Mouse (Mus musculus): Measurements from ENCODE around the gene Mad1l1. TPM values are rescaled to one million over a fixed set of nuclear protein-coding genes. Genes with fewer than 3 reads are reported as not detected.

Mad1l1 gene
- polyA plus RNA-seq, 1 experiment from 2014 or later, result 24.8 TPM

DNA sequence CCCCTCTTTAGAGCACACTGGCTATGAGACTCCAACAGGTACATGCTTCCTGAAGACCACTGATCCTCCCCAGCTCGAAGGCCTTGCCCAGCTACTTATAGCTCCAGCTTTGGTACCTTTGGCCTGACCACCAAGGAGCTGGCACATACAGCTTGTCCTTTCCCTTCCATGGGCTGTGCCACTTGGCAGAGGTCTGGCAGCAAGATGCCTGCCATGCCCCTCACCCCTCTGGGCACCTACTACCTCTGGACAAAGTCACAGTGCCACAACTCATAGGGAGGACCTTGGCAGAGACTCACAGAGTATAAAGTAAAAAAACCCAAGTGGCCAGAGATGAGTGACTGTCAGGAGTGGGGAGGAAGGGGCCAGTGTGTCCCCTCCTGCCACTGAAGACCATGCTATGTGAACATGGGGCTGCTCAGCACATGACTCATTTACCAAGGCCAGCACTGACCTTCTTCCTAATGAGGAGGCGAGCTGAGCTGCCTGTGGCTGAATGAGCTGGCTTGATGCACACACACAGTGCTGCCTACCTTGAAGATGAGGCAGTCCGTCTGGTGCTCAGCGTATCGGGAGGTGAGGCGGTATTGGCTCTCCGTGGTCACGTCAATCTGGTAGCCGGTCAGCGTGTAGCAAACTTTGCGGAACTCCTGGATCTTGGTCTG is 255.9 kb downstream of the Mad1l1 start:
- no peaks in the 10 kb centered on the region for H3K27me3 ChIP-seq
- H3K9ac ChIP-seq, result no peak overlapping the region
- no peak overlapping the region for H3K27ac ChIP-seq
- no peaks in the 10 kb centered on the region for H3K4me1 ChIP-seq (replicated peaks)
- no peak overlapping the region for H3K4me3 ChIP-seq (replicated peaks)
- ATAC-seq (ENCODE audit: low read depth), result no peak
- WGBS (ENCODE audit: insufficient replicate concordance), result 92% methylated on average over 11 of the region's 11 CpGs
- no peak overlapping the region for H3K4me2 ChIP-seq
- no peak for DNase-seq
- no peaks in the 10 kb centered on the region for H3K9me3 ChIP-seq (replicated peaks)
- H3K36me3 ChIP-seq, result peaks cover 25% of the 10 kb centered on the region

DNA sequence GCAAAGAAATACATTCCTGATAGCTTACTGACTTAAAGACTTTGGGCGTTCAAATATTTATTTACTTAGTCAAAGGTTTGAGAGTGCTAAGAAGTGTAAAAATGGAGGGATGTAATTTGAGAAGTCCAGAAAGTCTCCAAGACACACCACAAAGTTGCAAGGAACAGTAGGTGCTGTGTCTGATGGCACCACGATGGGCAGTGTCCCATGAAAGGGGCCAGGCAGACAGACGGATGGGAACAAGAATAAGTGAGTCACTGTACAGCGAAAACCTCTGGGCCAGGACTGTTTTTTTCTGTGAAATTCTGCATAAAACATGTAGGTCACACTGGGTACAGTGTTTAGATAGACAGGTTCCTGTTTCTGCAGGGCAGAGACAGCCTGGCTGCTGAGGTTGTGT is 256.8 kb downstream of the Mad1l1 start:
- H3K27ac ChIP-seq, result no peak overlapping the region
- 76% methylated on average over 4 of the region's 4 CpGs for WGBS (ENCODE audit: insufficient replicate concordance)
- DNase-seq, result no peak
- H3K4me3 ChIP-seq (replicated peaks), result no peak overlapping the region
- no peaks in the 10 kb centered on the region for H3K27me3 ChIP-seq
- H3K4me1 ChIP-seq (replicated peaks), result no peaks in the 10 kb centered on the region
- H3K36me3 ChIP-seq, result peaks cover 25% of the 10 kb centered on the region
- ATAC-seq (ENCODE audit: low read depth), result no peak
- no peak overlapping the region for H3K4me2 ChIP-seq
- no peaks in the 10 kb centered on the region for H3K9me3 ChIP-seq (replicated peaks)
- H3K9ac ChIP-seq, result no peak overlapping the region

DNA sequence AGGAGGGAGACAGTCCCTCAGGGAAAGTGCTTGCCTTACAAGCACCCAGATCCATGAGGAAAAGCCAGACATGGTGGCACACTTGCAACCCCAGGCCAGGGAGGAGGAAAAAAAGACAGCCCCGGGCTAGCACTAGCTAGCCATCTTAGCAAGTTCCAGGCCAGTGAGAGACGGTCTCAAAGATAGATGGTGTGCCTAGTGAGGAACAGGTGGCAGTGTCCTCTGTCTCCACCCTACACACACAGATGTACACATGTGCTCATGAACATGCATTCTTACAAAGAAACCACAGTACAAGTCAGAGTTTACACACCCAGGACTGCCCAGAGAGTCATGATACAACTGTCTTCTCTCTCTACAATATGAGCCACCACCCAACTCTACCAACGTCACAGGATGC is 258.5 kb downstream of the Mad1l1 start:
- Histone ChIP-seq H3K9ac (no peak overlapping the region), H3K27ac (no peak overlapping the region), H3K36me3 (peaks cover 25% of the 10 kb centered on the region), H3K9me3 (replicated peaks) (no peaks in the 10 kb centered on the region), H3K4me3 (replicated peaks) (no peak overlapping the region), H3K4me1 (replicated peaks) (no peaks in the 10 kb centered on the region), H3K4me2 (no peak overlapping the region), H3K27me3 (no peaks in the 10 kb centered on the region)
- DNase-seq, result no peak
- ATAC-seq (ENCODE audit: low read depth), result no peak
- WGBS (ENCODE audit: insufficient replicate concordance), result 77% methylated on average over 3 of the region's 3 CpGs

DNA sequence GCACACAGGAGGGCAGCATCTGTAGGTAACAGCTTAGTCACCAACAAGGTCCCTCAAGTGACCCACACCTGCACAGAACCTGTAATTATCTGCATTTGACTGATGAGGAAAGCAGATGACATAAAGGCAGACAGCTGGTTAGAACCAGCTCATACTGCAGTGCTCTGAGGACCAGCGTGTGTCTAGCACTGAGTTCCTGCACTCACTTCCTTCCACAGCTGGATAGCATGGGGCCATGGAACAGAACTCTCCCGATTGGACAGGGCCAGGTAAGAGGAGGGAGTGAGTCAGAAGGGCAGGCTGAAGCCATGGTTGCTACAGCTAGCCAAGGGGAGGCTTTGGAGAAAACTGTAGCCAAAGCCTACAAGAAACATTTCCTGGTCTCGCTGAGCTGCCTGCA is 259.0 kb downstream of the Mad1l1 start:
- DNase-seq (no peak), ATAC-seq (ENCODE audit: low read depth) (no peak)
- no peaks in the 10 kb centered on the region for H3K9me3 ChIP-seq (replicated peaks)
- H3K9ac ChIP-seq, result no peak overlapping the region
- no peak overlapping the region for H3K4me3 ChIP-seq (replicated peaks)
- no peaks in the 10 kb centered on the region for H3K27me3 ChIP-seq
- no peak overlapping the region for H3K4me2 ChIP-seq
- no peak overlapping the region for H3K27ac ChIP-seq
- H3K36me3 ChIP-seq, result peaks cover 25% of the 10 kb centered on the region
- WGBS (ENCODE audit: insufficient replicate concordance), result 63% methylated on average over 3 of the region's 3 CpGs
- H3K4me1 ChIP-seq (replicated peaks), result no peaks in the 10 kb centered on the region

DNA sequence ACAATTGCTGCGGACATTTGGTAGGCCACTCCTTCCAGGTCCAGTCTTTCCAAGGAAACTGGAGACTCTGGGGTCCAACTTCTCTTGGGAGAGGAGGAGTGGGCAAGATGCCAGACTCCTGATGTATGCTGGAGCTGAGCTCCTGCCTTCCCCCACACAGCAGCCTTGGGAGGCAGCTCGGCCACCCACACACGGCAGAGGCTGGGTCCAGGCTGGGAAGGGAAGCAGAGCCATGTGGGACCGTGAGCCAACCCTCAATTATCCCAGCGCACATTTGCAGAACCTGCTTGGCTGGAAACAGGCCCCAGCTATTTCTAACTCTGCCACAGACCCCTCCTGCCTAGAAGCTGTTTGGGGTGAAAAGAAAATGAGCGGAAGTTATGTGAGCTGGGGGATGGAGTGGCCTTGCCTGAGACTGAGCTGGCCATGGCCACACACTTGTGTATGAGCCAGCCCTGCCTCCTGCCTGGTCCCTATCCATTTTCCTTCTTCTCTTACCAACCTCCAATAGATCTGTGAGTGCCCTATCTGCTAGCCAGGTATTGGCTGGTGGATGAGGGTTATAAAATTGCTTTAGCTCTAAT is 260.0 kb downstream of the Mad1l1 start:
- Histone ChIP-seq H3K4me1 (replicated peaks) (no peaks in the 10 kb centered on the region), H3K4me2 (no peak overlapping the region), H3K9me3 (replicated peaks) (no peaks in the 10 kb centered on the region), H3K27ac (no peak overlapping the region), H3K9ac (no peak overlapping the region), H3K36me3 (peaks cover 25% of the 10 kb centered on the region), H3K4me3 (replicated peaks) (no peak overlapping the region), H3K27me3 (no peaks in the 10 kb centered on the region)
- DNase-seq (no peak), ATAC-seq (ENCODE audit: low read depth) (no peak)
- WGBS (ENCODE audit: insufficient replicate concordance), result 80% methylated on average over 6 of the region's 6 CpGs

DNA sequence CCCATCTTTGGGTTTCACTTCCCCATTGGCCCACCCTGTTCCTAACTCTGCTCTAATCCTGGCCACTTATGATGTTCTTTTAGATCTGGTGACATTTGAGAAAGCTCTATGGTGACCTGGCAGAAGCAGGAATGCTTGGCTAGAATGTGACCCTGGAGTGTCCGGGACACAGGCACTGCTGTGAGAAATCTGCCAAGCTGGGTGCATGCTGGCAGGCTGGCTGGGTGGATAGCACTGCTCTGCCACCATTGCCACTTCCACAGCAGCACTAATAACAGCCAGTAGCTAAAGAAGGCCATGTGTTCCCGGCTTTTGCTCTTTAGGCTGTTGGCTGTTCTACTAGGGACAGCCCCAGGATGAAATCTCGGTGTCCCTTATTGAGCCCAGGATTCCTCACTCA is 265.1 kb downstream of the Mad1l1 start:
- Histone ChIP-seq H3K27ac (no peak overlapping the region), H3K4me1 (replicated peaks) (no peaks in the 10 kb centered on the region), H3K9me3 (replicated peaks) (no peaks in the 10 kb centered on the region), H3K4me3 (replicated peaks) (no peak overlapping the region), H3K27me3 (no peaks in the 10 kb centered on the region), H3K4me2 (no peak overlapping the region), H3K36me3 (0 out of 2 replicates have a peak, but pooled peaks cover 4% of the 10 kb centered on the region), H3K9ac (no peak overlapping the region)
- WGBS (ENCODE audit: insufficient replicate concordance), result 80% methylated on average over 3 of the region's 3 CpGs
- no peak for DNase-seq
- no peak for ATAC-seq (ENCODE audit: low read depth)

DNA sequence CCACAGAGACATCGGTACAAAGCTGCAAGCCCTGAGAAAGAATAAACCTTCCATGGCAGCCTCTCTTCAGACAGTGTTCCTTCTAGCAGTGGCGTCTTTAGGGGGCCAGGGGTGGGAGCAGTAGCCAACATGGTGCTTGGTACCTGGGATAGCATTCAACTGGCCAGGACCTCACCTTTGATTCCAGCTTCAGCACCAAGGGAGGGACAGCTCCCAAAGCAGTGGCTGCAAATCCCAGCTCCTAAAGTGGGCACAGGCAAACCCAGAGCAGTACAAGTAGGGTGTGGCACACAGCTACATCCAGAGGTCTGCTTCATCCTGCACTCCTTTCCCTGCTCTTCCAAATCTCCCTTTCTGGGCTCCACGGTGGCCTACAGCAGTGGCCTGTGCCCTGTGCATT is 265.9 kb downstream of the Mad1l1 start:
- WGBS (ENCODE audit: insufficient replicate concordance), result 79% methylated on average over 3 of the region's 3 CpGs
- Histone ChIP-seq H3K4me1 (replicated peaks) (no peaks in the 10 kb centered on the region), H3K36me3 (peaks cover 5% of the 10 kb centered on the region; the same call in 1 of the 2 replicates), H3K4me2 (no peak overlapping the region), H3K27ac (no peak overlapping the region), H3K9ac (no peak overlapping the region), H3K4me3 (replicated peaks) (no peak overlapping the region), H3K27me3 (no peaks in the 10 kb centered on the region), H3K9me3 (replicated peaks) (no peaks in the 10 kb centered on the region)
- DNase-seq, result no peak
- no peak for ATAC-seq (ENCODE audit: low read depth)

DNA sequence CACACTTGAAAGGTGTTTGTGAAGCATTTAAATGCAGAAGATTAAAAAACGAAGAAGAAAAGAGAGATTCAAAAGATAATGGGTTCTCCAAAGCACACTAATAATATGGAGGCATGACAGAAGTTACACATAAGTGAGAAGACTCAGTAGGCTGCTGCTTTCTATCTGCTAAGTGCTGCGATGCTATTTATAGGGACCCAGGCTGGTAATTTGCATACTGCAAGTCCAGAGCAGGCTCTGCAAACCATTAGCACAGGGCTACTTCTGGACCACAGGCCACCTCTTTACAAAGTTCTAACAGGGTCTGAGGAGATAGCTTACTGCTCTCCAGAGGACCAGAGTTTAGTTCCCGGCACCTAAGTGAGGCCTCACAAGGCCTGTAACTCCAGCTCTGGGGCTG is 267.7 kb downstream of the Mad1l1 start:
- no peak overlapping the region for H3K9ac ChIP-seq
- ATAC-seq (ENCODE audit: low read depth) (no peak), DNase-seq (no peak)
- H3K36me3 ChIP-seq, result peaks cover 7% of the 10 kb centered on the region; the same call in 1 of the 2 replicates
- no peak overlapping the region for H3K4me3 ChIP-seq (replicated peaks)
- no peaks in the 10 kb centered on the region for H3K9me3 ChIP-seq (replicated peaks)
- H3K4me1 ChIP-seq (replicated peaks), result no peaks in the 10 kb centered on the region
- no peaks in the 10 kb centered on the region for H3K27me3 ChIP-seq
- H3K27ac ChIP-seq, result no peak overlapping the region
- WGBS (ENCODE audit: insufficient replicate concordance), result 72% methylated on average over 3 of the region's 3 CpGs
- no peak overlapping the region for H3K4me2 ChIP-seq

DNA sequence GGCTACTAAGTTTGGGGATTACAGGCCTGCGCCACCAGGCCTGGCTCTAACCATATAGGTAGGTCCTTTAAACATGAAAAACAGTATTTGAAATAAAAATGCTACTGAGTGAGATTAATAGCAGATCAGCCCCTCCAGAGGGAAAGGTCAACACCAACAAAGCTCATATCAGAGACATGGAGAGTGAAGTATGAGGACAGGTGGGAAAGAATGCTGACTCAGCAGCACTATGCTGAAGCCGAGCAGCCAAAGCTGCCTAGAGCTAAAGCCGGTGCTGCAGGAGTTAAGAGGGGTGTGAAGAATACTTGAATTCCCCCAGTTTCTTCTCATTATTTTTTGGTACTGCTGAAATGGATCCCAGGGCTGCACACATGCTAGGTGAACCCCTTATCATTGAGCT is 268.9 kb downstream of the Mad1l1 start:
- Histone ChIP-seq H3K27me3 (no peaks in the 10 kb centered on the region), H3K4me3 (replicated peaks) (no peak overlapping the region), H3K27ac (no peak overlapping the region), H3K9ac (no peak overlapping the region), H3K9me3 (replicated peaks) (no peaks in the 10 kb centered on the region), H3K4me1 (replicated peaks) (peaks cover 5% of the 10 kb centered on the region), H3K36me3 (peaks cover 7% of the 10 kb centered on the region; the same call in 1 of the 2 replicates), H3K4me2 (no peak overlapping the region)
- WGBS (ENCODE audit: insufficient replicate concordance), result 85% methylated on average over 3 of the region's 3 CpGs
- DNase-seq (no peak), ATAC-seq (ENCODE audit: low read depth) (no peak)

DNA sequence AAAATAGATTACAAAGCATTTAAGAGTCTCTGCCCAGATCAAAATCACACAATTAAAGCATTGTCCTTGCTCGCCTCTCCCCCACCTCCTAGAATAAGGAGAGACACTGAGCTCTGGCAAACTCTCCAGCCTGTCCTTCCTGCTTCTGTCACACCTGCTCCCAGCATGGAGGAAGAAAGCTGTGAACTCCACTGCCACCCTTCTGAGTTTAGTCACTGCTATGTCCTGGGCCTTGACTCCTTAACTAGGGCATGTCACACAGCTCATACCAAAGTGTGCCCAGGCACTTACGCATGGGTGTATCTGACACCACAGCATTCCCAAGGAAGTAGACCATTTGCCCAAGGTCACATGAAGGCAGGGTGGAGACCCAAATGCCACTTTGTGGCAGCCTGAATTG is 275.9 kb downstream of the Mad1l1 start:
- no peak overlapping the region for H3K4me2 ChIP-seq
- no peaks in the 10 kb centered on the region for H3K9me3 ChIP-seq (replicated peaks)
- H3K4me3 ChIP-seq (replicated peaks), result no peak overlapping the region
- H3K36me3 ChIP-seq, result peaks cover 8% of the 10 kb centered on the region; the same call in 1 of the 2 replicates
- no peak for DNase-seq
- no peak overlapping the region for H3K9ac ChIP-seq
- H3K4me1 ChIP-seq (replicated peaks), result peaks cover 20% of the 10 kb centered on the region
- H3K27me3 ChIP-seq, result no peaks in the 10 kb centered on the region
- ATAC-seq (ENCODE audit: low read depth), result no peak
- H3K27ac ChIP-seq, result peak overlapping the region; percentile 3; the same call in 1 of the 2 replicates
- 71% methylated on average over 2 of the region's 2 CpGs for WGBS (ENCODE audit: insufficient replicate concordance)

DNA sequence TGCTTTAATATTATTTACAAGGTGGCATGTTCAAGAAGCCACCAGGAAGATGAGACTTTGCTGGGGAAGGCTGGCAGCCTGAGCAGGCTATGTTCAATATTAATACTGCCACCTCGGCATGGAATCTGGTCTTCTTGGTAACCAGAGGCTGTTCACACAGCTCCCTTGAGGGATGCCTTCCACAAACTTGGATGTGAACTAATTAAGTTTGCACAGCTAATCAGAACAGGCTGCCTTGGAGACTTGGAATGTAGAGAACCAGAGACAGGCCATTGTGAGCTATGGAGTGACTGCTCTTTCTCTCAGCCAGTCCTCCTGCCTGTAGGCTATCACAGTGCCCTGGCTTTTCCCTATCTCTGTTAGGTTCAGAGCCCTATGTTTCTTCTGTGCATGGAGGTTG is 278.4 kb downstream of the Mad1l1 start:
- Histone ChIP-seq H3K4me2 (no peak overlapping the region), H3K27ac (no peak overlapping the region), H3K36me3 (peaks cover 6% of the 10 kb centered on the region; the same call in 1 of the 2 replicates), H3K9ac (no peak overlapping the region), H3K27me3 (no peaks in the 10 kb centered on the region), H3K9me3 (replicated peaks) (no peaks in the 10 kb centered on the region), H3K4me3 (replicated peaks) (no peak overlapping the region), H3K4me1 (replicated peaks) (peaks cover 17% of the 10 kb centered on the region)
- ATAC-seq (ENCODE audit: low read depth), result no peak
- DNase-seq, result no peak
- WGBS (ENCODE audit: insufficient replicate concordance), result 83% methylated on average over 1 of the region's 1 CpGs
